Mouse (Mus musculus) granulocyte monocyte progenitor cell, adult 5-6 weeks (primary cell): ENCODE results near the gene Ereg. TPM values are rescaled to one million over a fixed set of nuclear protein-coding genes. Genes with fewer than 3 reads are reported as not detected.

Source experiments
- ATAC-seq: replicated peaks from 2 replicates; pipeline ENCODE4 v1.8.0; 2016; ENCODE audit warnings: mild to moderate bottlenecking, moderate TSS enrichment, inconsistent platforms; ENCODE audit not compliant: poor library complexity, severe bottlenecking
- total RNA-seq, 2 experiments: library from RNA; stranded (forward) in 1 of 2; stranded (reverse) in 1 of 2; fragments of 200-712, 200-1000 nt in 1 of 2; fragments of >200 nt in 1 of 2; fragmentation: Nextera tagmentation in 1 of 2; gene quantifications; 2 replicates each; pipeline ENCODE4 v1.2.3; 2014 to 2017

Ereg gene
- total RNA-seq, 2 experiments from 2014 or later = not detected

DNA sequence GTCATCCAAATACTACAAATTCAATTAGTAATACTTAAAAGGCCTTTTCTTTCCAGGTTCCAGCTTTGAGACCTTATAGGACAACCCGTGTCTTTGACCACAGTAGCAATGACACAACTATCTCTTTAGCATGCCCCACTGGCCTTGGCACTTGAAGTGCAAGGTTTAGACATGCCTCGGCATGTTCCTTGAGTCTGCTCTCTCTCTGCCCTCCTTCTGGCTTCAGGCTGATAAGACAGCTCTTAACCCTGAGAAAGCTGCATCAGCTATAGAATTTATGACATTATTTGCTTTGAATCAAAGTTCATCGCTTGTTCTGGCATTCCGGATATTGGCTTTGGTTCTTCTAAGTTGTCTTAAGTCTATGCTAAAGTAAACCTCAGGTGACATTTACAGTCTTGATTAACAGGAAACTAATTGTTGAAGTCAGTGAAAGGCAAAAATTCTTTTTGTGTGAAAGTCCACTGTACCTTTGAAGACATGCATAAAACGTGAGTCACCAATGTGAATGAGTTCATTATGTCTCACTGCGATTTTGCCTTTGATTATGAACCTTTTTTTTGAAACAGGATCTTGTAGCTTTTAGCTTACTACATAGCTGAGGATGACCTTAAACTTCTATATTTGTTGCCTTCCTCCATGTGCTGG is 35.7 kb downstream of the Ereg start:
- ATAC-seq = no peak

DNA sequence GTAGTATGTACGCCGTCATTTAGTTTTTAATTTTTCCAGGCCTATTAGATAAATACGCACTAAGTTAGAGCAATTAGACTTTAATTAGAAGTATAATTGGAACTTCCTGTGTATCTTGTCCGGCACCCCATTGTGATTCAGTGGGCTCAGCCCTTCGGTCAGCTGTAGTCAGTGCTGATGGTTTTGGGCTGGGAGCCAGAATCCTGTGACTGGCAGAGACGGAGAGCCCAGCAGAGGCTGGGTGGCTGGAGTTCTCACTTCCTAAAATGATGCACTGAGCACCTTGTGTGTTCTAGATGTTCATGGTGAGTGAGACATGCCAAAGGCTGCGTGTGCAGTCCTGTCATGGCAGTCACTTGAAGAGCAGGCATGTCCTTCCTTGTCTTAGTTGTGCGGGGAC is 36.6 kb downstream of the Ereg start:
- ATAC-seq = peak; percentile 50

DNA sequence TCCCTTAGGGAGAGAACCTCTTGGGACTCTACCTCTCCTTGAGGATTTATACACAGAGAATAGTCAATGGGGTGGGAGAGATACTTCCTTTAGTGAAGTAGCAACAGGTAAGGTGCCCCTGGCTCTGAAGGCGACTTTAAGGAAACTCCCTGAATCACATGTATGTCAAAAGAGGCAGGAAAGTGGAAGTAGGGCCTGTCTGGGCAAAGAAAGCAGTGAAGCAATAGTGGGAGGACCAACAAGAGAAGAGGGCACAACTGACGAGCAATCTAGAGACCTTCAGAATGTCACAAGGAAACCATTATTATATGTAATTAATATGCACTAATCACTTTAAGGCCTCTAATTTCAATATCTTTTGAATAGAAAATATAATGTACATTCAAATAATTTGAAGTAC is 39.5 kb downstream of the Ereg start:
- peak; percentile 88 for ATAC-seq

DNA sequence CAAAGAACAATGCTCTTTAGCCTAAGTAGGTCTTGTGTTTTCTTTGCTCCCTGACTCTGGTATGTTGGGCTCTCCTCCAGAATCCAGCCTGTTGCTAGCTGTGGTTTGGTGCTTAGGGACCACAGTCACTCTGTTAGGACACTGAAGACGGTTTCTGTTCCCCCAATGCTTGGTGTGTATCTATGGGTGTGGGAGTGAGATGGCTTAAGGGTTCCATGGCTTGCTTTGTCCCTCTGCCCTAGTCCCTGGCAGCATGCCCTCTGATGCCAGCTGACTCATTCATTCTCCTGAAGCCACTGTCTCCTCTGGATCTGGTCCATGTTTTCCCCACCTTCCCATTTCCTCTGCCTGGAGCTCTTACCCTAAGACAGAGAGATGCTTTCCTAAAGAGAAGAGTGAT is 40.2 kb downstream of the Ereg start:
- ATAC-seq = peak; percentile 82

DNA sequence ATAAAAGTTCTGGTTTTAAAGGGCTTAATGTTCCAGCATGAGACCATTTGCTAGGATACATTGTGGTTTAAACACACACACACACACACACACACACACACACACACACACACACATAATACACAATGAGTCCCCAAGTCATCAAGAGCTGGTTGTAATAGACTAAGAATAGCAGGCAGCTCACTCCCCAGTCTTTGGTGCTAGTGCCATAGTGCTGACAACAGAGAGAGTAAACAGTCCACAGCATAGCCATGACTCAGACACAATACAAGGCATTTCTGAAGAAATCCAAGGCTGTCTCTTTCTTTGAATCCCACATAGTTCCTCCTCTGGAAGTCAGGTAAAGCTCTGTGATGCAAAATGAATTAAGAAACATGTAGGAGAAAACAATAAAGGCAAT is 44.2 kb downstream of the Ereg start:
- no peak for ATAC-seq

DNA sequence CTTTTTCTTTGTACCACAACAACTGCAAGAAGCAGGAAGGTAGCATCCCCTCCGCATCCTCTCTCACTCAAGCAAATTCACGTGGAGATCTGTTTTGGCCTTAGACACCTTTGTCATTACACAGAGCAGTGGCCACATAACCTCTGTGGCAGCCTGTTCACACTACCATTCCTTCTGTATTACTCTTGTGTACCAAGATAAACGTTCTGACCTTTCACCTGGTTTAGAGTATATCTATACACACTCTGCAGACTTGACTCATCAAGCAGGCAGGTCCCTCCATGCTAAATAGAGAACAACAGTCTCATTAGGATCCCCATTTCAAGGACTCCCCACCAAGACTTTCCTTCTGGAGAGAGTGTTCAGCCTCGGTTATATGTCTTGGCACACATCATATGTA is 49.0 kb downstream of the Ereg start:
- no peak for ATAC-seq

DNA sequence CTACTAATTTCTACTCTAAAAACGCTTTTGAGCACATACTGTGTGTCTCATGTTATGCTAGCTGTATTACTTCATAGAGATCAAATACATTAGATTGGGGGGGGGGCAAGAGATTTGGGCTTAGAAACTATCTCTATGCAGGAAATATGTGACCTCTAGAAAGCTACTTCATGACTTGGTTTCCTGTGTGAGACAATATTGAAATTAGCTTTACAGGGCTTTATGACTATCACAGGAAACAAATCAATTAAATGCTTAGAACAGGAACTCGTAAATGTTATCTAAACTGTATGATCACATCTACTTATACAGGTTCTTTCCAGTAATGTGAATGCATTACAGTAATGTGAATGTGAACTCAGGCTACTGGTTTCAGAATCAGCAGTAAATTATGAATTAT is 49.7 kb downstream of the Ereg start:
- ATAC-seq = no peak

DNA sequence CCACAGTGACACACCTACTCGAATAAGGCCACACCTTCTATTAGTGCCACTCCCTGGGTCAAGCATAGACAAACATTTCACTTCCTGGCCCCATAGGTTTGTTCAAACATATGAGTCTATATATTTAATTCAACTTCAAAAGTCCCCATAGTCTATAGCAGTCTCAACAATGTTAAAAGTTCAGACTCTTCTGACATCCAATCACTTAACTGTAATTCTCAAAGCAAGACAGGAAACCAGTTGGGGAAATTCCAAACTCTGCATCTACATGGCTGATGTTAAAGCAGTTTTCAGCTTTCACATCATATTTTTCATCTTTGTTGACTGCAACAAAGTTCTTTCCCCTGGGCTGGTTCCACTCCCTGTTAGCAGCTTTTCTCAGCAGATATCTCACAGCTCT is 52.2 kb downstream of the Ereg start:
- no peak for ATAC-seq

DNA sequence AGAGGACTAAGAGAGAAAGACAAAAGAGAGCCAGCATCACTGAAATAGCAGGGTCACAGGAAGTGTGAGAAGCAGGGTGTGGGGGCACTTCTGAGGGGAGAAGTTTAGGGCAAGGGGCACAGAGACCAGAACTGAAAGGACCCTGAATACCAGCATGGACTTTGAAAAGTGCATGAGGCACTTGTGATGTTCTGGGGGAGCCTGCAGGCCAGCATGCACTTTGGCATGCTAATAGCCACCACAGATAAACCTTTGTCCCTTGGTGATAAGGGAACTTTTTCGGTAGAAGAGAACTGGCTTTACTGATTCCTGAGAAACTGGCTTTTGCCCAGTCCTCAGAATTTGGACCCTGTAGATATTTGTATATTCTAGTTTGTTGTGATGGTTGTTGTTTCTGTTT is 60.5 kb downstream of the Ereg start:
- ATAC-seq = no peak

DNA sequence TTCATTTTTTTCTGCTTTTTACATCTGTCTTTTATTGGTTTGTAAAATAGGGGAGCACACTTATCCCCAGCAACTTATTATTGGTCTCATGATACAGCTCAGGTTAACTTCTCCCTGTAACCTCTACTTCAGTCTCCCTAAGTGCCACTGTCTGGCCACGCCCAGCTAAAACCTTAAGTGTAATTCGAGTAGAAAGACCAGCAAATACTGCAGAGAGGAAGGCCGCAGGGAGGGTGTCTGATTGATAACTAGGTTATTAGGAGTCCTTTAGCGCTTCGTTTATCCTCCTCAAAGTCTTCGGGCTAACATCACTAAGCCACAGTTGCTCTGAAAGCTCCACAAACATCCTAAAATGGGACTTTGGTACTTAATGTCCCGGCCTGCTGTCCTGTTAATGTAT is 64.5 kb downstream of the Ereg start:
- no peak; the same call in 1 of the 2 replicates for ATAC-seq

DNA sequence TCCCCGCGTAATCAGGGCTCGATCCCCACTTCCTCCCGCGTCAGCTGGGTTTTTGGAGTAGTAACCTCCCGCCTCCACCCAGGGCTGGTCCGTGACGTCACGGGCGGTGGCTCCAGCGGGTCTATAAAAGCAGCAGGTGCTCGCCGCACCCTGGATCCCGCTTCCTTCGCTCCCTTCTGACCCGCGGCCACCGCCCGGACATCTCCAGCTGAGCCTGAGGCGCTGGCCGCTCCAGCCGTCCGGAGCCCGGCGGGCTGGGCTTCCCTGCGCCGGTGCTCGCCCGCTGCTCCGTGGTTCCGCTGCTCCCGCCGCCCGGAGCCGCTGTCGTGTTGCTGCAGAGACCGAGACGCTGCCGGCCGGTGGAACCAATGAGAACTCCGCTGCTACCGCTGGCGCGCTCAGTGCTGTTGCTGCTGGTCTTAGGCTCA is 65.0 kb downstream of the Ereg start, which contains the start of gene Areg:
Areg (plus strand) TSS at position 154 of the 428 bp plus-strand sequence.
- ATAC-seq = peak; percentile 83

DNA sequence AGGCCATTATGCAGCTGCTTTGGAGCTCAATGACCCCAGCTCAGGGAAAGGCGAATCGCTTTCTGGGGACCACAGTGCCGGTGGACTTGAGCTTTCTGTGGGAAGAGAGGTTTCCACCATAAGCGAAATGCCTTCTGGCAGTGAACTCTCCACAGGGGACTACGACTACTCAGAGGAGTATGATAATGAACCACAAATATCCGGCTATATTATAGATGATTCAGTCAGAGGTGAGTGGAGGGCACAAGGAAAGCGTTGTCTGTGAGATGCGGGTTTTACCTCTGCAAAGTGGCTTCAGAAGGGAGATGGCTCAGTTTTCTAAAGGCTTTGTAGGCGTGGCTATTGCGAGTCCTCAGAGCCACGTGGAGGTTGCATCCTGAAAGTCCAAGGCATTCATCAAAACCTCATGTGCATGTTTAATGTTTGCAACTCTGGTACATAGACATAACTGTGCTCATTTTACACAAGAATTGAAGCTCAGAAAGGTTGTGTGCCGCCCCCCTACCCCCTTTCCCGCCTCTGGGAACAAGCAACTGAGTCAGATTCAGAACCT is 66.5 kb downstream of the Ereg start:
- no peak for ATAC-seq

Other genes starting within 250 kb of the Ereg start
- gene Cxcl1, start 183.4 kb upstream of the Ereg start, total RNA-seq (2014; fragmentation: Nextera tagmentation) = not detected in 2 replicates
- 0.36 and 2.2 TPM in 2 replicates for gene Cxcl1, start 183.4 kb upstream of the Ereg start, total RNA-seq (2017)
- gene Cxcl2, start 170.8 kb upstream of the Ereg start, total RNA-seq (2014; fragmentation: Nextera tagmentation) = not detected in 2 replicates
- 26.6 and 50.6 TPM in 2 replicates for gene Cxcl2, start 170.8 kb upstream of the Ereg start, total RNA-seq (2017)
- gene Mthfd2l, start 143.5 kb upstream of the Ereg start, total RNA-seq (2014; fragmentation: Nextera tagmentation) = 5.4 and 11.6 TPM in 2 replicates
- gene Mthfd2l, start 143.5 kb upstream of the Ereg start, total RNA-seq (2017) = 8.9 and 9.1 TPM in 2 replicates
- not detected in 2 replicates for gene Epgn, start 47.2 kb upstream of the Ereg start, total RNA-seq (2014; fragmentation: Nextera tagmentation)
- not detected in 2 replicates for gene Epgn, start 47.2 kb upstream of the Ereg start, total RNA-seq (2017)
- gene Areg, start 65.0 kb downstream of the Ereg start, total RNA-seq (2014; fragmentation: Nextera tagmentation) = not detected in 2 replicates
- gene Areg, start 65.0 kb downstream of the Ereg start, total RNA-seq (2017) = not detected in 2 replicates